Mouse (Mus musculus) heart, adult 11 months (tissue): ENCODE results near the gene Blvrb.

ENCODE experiments used
- DNase-seq: peaks from one replicate; pipeline ENCODE4 v3.0.0; 2022

Gene Blvrb

DNA sequence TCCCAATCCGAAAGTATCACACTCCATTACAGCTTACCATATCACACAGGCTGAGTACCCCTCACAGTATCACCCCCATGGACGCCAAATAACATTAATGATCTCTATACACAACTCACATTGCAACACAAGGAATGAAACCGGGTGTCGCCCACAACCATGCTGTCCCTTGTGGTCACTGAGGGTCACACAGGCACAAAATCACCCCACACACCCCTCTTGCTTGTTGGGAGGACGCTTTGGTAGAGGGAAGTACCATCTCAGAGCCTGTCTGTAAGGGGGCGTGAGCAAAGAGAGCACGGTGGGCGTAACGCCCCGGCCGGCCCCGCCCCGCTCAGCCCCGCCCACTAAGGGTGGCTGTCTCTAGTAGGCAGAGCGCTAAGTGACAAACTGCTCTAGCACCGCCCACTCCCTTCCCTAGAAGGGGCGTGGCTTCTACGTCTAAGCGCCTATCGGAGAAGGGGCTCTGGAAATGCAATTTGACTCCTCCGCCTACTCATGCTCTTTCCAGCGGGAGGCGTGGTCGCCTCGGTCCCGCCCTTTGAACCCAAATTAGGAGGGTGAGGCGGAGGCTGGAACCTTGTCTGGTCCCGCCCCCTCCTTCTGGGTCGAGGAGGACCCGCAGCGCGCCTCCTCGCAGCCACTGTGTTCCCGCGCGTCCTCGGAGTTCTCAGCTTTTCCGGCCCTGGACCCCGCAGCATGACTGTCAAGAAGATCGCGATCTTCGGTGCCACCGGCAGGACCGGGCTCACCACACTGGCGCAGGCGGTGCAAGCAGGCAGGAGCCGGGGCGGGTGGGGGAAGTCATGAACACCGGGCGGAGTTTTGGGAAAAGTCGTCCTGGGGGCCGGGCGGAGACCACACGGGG, at the start of gene Blvrb, which contains the start of gene Sptbn4:
Gene Blvrb, plus strand, starts transcription at position 560 of the 868 bp plus-strand sequence.
Gene Sptbn4, minus strand, starts transcription at position 268 of the 868 bp plus-strand sequence.
- DNase-seq: peak; percentile 100

DNA sequence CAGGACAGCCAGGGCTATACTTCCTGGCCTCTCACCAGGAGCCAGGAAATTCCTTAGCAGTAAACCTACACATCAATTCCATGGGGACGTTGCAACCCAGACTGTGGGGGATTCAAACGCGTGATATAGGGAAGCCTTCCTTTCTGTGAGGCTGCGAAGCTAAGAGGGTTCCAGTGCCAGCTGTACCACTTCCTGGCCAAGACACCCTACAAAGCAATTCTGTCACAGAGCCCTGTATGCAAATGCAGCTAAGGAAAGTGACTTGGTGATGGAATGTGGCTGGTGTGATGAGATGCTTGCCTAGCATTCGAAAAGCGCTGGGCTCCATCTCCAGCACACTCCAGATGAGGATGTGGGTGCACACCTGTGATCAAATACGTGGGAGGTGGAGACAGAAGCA, 47.2 kb upstream of the Blvrb start:
- DNase-seq: no peak

- DNase-seq: no peak
Observed at GRCm38 (mm10) chr7:27402675-27403074, 45.1 kb upstream of the Blvrb start.

DNA sequence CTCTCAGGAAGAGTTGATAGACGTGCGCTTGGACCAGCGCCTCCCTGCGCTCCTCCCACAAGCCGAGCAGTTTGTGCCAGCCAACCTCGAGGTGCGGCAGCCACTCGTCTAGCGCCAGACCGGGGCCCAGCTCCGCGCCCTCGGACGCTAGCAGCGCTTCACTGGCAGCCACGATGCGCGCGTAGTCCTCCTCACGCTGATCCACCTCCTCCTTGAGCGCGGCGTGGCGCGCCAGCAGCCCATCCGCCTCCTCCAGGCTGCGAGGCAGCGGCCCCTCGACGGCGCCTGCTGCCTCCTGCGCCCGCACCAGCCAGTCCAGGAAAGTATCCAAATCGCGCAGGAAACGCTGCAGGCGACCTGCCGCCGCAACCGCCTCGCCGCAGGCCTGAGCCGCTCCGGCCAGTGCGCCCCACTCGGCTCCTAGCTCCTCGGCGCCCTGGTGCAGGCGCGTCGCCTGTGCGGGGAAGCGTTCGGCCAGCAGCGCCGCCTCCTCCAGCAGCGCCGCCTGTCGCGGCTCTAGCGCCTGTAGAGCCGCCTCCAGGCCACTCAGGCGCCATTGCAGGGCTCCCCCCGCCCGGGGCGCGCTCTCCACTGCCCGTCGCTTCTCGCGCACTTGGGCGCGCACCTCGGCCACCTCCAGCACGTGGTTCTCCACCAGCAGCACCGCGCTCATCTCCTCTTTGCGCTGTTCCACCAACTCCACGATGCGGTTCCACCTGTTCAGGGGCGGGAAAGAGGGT, 43.4 kb upstream of the Blvrb start:
- no peak for DNase-seq

DNA sequence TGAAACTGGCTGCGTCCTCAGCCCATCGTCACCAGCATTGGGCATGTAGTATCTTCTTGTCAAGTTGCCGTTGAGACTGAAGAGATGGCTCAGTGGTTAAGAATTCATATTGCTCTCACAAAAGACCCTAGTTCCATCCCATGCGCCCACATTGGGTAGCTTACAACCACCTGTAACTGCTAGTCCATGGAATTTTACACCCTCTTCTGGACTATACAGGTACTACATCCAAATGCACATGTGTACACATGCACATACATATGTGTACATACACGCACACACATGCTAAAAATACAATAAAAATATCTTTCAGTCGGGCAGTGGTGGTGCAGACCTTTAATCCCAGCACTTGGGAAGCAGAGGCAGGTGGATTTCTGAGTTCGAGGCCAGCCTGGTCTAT, 41.3 kb upstream of the Blvrb start:
- no peak for DNase-seq

GRCm38 (mm10) chr7:27407816-27408215, 40.0 kb upstream of the Blvrb start:
- no peak for DNase-seq

DNA sequence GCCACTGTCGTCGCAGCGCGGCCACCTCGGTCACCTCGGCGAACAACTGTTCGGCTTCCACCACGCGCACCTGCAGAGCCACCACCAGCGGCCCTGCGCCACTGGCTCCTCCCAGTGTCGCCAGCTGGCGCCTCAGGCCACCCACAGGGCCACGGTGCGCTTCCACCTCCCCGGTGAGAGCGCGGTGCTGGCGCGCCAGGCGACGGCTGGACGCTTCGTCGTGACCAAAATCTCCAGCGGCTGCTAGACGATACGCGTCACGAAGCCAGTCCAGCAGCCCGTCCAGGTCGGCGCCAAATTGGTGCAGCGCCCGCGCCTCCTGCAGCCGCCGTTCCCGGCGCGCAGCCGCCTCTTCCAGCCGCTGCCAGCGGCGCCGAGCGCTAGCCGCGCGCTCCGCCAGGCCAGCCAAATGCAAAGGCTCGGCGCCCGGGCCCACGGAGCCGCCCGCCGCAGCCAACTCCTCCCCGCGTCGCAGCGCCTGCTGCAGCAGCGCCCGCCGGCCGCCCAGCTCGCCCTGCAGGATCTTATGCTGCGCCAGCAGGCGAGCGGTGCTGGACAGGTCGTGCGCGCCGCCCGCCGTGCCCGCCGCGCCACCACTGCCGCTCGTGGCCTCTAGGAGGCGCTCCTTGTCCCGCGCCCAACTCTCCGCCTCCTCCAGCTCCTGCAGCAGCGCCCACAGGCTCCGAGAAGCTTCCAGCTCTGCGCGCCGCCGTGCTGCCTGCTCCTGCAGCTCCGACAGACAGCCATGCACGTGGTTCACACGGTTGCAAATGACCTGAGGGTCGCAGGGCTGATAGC, 39.2 kb upstream of the Blvrb start:
- peak; percentile 95 for DNase-seq

GRCm38 (mm10) chr7:27417151-27417550, 30.6 kb upstream of the Blvrb start:
- DNase-seq: no peak

DNA sequence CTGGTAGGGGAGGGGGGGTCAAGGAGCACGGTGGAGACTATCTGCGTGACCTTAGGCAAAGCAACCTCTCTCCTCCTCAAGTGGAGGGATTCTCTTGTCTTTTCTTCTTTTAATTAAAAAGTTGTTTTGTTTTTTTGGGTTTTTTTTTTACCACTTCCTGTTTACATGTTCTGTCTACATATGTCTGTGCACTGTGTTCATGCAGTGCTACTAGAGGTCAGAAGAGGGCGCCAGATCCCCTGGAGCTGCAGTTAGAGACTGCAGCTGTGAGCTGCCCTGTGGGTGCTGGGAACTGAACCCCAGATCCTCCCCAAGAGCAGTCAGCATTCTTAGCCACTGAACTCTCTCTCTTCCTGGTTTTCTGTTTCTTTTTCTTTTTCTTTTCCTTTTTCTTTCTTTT, 28.7 kb upstream of the Blvrb start:
- DNase-seq: no peak

DNA sequence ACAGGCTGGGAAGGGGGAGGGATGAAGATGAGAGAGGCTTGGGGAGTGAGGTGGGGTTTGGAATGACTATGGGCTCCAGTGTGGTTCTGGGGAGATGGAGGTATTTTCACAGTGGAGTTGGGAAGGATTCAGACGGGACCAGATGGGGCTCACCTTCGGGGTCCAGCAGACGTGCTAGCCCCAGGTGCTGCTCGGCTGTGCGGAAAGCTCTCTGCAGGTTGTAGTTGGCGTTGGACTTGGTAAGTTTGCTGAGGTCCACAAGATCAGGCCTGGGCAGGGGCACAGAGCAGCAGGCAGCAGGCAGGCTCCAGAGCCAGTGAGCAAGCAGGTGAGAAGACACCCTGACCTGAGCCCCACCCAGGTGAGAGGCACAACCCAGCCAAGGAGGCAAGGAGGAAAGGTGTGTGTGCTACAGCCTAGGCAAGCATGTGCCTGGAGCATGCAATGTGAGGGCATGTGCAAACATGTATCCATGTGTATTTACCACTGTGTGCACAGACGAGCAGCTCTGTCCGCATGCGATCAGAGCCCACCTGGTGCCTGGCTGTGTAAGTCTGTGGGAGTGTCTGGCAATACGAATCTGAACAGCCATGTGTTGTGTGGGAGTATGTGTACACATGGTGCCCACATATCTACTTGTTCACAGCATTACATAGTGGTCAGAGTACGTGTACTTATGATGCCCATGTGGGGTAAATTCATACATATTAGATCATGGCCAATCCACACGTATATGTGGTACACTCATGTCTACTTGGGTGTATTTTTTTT, 24.0 kb upstream of the Blvrb start:
- DNase-seq: no peak

DNA sequence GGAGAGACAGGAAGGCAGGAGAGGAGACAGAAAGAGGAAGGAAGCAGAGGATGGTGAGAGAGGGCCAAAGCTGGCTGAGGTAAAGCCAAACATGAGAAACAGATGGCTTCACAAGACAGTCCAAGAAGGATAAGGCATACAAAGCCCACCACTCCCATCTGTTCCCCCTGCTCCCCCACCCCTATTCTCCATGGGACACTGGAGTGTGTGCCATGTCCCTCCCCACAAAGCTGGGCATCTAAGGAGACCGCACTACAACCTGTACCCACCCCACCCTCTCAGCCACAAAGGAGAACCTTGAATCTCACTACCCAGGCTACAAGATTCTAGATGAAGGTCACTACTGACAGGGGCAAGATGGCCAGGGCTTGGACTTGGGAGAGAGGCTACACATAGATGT, 20.4 kb upstream of the Blvrb start:
- no peak for DNase-seq

GRCm38 (mm10) chr7:27428002-27428401, 19.8 kb upstream of the Blvrb start:
- no peak for DNase-seq

DNA sequence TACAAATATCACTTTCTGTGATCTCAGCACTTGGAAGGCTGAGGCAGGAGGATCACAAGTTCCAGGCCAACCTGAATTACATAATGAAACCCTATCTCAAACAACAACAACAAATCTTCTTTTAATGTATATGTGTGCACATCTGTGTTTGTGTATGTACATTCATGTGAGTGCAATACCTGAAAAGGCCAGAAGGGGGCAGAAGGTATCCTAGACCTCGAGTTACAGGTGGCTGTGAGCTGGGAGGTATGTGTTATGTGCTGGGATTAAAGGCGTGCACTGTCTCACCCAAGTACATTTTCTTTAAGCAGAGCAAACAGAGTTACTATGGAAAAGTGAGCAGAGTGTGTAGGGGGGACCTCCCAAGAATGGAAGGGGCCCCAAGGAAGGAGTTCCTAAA, 18.6 kb upstream of the Blvrb start:
- no peak for DNase-seq

DNA sequence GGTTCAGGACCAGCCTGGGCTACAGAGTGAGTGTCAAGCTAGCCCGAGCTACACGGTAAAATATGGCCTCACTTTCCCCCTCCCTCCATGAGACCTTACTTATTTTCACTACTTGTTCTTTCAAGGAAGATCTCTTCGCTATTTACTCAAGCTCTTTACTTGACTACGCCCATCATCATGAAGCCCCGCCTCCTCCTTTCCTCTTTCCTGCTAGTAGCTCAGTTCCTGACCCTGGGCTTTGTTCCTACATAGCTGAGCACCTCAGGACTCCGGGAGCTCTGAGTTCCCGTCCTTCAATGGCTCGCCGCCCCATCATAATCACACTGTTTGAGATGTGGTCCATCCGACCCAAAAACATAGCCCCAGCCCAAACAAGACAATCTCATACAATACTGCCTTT, 14.4 kb upstream of the Blvrb start:
- no peak for DNase-seq

GRCm38 (mm10) chr7:27433794-27434193, 14.0 kb upstream of the Blvrb start:
- no peak for DNase-seq

DNA sequence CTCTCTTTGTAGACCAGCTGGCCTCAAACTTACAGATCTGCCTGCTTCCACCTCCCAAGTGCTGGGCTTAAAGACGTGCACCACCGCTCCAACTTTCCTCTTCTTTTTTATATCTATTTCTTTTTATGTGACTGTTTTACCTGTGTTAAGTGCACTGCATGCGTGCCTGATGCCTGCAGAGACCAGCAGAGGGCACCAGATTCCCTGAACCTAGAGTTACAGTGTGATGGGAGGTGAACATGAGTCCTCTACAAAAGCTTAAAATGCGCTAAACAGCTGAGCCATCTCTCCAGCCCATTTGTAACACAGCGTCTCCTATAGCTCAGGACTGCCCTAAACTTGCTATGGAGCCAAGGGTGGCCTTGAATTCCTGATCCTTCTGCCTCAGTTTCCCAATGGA, 10.2 kb upstream of the Blvrb start:
- peak; percentile 85 for DNase-seq

- no peak for DNase-seq
Observed at GRCm38 (mm10) chr7:27440014-27440413, 7.8 kb upstream of the Blvrb start.

DNA sequence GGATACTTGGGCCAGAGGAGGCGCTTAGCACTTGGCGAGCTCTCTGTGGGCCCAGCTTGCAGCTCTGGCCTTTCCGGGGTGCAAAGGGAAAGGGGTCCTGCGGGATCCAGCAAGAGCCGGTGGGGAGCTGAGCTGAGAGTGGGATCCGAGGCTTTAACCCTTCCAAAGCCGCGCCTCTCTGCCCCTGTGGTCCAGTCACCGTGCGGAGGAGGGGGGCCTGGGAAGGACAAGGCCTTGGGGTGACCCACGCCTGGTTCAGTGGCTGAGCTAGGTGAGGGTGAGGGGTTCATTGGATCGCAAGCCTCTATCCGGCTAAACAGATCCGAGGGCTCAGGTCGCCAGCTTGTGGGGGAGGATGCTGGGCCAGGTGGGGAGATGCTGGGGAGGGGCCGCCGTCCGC, 1.7 kb upstream of the Blvrb start:
- DNase-seq: peak; percentile 92

GRCm38 (mm10) chr7:27446521-27447418, 1.0 kb upstream of the Blvrb start:
- DNase-seq: peak; percentile 95

DNA sequence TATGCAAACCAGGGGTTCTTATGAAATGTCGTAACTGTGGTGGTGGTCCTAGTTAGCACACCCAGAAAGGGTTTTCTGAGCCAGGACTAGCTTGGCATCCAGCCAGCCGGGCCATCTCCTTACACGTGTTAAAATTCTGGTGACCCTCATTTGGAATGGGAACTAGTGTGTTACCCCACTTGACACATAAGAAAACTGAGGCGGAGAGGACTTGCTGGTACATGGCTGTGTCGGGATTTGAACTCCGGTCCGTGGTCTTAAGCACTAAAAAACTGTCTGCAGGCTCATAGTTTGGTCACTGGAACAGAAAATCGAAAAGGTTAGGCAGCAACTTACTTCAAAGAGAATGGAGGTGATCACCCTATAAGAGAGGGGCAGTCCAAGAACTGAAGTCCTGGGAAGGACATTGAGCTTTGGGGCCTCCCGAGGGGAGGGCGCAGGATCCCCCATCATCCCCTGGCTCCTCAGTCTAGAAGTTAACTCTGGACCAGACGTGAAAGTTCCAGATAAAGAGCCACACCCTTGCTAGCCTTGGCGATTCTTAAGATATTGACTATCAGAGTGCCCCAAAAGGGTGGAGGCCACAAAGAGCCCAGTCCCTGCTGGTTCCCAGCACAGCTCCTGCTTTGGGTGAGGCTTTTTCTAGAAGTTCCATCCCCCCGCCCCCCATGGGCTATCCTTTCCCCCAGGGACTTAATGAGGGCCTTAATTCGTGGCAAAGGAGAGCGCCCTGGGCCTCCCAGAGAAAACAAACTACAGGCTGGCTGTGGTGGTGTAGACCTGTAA, 836 bp downstream of the Blvrb start:
- peak; percentile 93 for DNase-seq
